Mouse (Mus musculus): Measurements from ENCODE around the gene Slc38a4. TPM values are rescaled to one million over a fixed set of nuclear protein-coding genes. Genes with fewer than 3 reads are reported as not detected.

Slc38a4 gene
- polyA plus RNA-seq, 1 experiment from 2014 or later, result 54.2 TPM

GRCm38 (mm10) chr15:96985618-96986017 lies 70.1 kb downstream of the Slc38a4 start:
- Histone ChIP-seq H3K9me3 (no peaks in the 10 kb centered on the region), H3K27me3 (replicated peaks) (no peaks in the 10 kb centered on the region), H3K9ac (no peak overlapping the region), H3K4me1 (peaks cover 6% of the 10 kb centered on the region; the same call in 1 of the 2 replicates), H3K4me2 (no peak overlapping the region), H3K36me3 (no peaks in the 10 kb centered on the region), H3K4me3 (replicated peaks) (no peak overlapping the region), H3K27ac (no peak overlapping the region)
- WGBS, result 71% methylated on average over 8 of the region's 8 CpGs
- no peak for ATAC-seq (ENCODE audit: insufficient read depth, low FRiP score, low read depth)

- H3K4me1 ChIP-seq, result peaks cover 6% of the 10 kb centered on the region; the same call in 1 of the 2 replicates
- H3K27me3 ChIP-seq (replicated peaks), result no peaks in the 10 kb centered on the region
- no peak overlapping the region for H3K9ac ChIP-seq
- ATAC-seq (ENCODE audit: insufficient read depth, low FRiP score, low read depth), result no peak; the same call in 1 of the 2 replicates
- peak overlapping the region; percentile 3; the same call in 1 of the 2 replicates for H3K4me2 ChIP-seq
- no peak overlapping the region for H3K4me3 ChIP-seq (replicated peaks)
- peak overlapping the region; percentile 74 for H3K27ac ChIP-seq
- no peaks in the 10 kb centered on the region for H3K9me3 ChIP-seq
- H3K36me3 ChIP-seq, result no peaks in the 10 kb centered on the region
- 50% methylated on average over 13 of the region's 13 CpGs for WGBS
Observed at GRCm38 (mm10) chr15:96983581-96984330, 72.0 kb downstream of the Slc38a4 start.

- Histone ChIP-seq H3K27ac (no peak overlapping the region), H3K36me3 (no peaks in the 10 kb centered on the region), H3K9me3 (no peaks in the 10 kb centered on the region), H3K9ac (no peak overlapping the region), H3K4me1 (no peaks in the 10 kb centered on the region), H3K27me3 (replicated peaks) (no peaks in the 10 kb centered on the region), H3K4me3 (replicated peaks) (no peak overlapping the region), H3K4me2 (no peak overlapping the region)
- ATAC-seq (ENCODE audit: insufficient read depth, low FRiP score, low read depth), result no peak
- WGBS, result 60% methylated on average over 9 of the region's 9 CpGs
Observed at GRCm38 (mm10) chr15:96975125-96975524, 80.6 kb downstream of the Slc38a4 start.

- H3K4me3 ChIP-seq (replicated peaks), result no peak overlapping the region
- no peak overlapping the region for H3K4me2 ChIP-seq
- H3K27ac ChIP-seq, result no peak overlapping the region
- H3K27me3 ChIP-seq (replicated peaks), result no peaks in the 10 kb centered on the region
- no peaks in the 10 kb centered on the region for H3K36me3 ChIP-seq
- ATAC-seq (ENCODE audit: insufficient read depth, low FRiP score, low read depth), result no peak
- H3K4me1 ChIP-seq, result no peaks in the 10 kb centered on the region
- H3K9ac ChIP-seq, result no peak overlapping the region
- WGBS, result 88% methylated on average over 5 of the region's 5 CpGs
- no peaks in the 10 kb centered on the region for H3K9me3 ChIP-seq
Observed at GRCm38 (mm10) chr15:96974131-96974530, 81.6 kb downstream of the Slc38a4 start.

- H3K4me3 ChIP-seq (replicated peaks), result no peak overlapping the region
- H3K36me3 ChIP-seq, result no peaks in the 10 kb centered on the region
- no peaks in the 10 kb centered on the region for H3K9me3 ChIP-seq
- H3K9ac ChIP-seq, result no peak overlapping the region
- no peak overlapping the region for H3K27ac ChIP-seq
- H3K4me1 ChIP-seq, result no peaks in the 10 kb centered on the region
- ATAC-seq (ENCODE audit: insufficient read depth, low FRiP score, low read depth), result no peak
- no peaks in the 10 kb centered on the region for H3K27me3 ChIP-seq (replicated peaks)
- WGBS, result 81% methylated on average over 4 of the region's 4 CpGs
- H3K4me2 ChIP-seq, result no peak overlapping the region
Observed at GRCm38 (mm10) chr15:96973370-96973769, 82.4 kb downstream of the Slc38a4 start.

GRCm38 (mm10) chr15:96972706-96973274 lies 83.0 kb downstream of the Slc38a4 start:
- ATAC-seq (ENCODE audit: insufficient read depth, low FRiP score, low read depth), result no peak
- Histone ChIP-seq H3K27me3 (replicated peaks) (no peaks in the 10 kb centered on the region), H3K27ac (no peak overlapping the region), H3K4me1 (no peaks in the 10 kb centered on the region), H3K4me3 (replicated peaks) (no peak overlapping the region), H3K9ac (no peak overlapping the region), H3K4me2 (no peak overlapping the region), H3K9me3 (no peaks in the 10 kb centered on the region), H3K36me3 (no peaks in the 10 kb centered on the region)
- WGBS, result 44% methylated on average over 3 of the region's 3 CpGs

- Histone ChIP-seq H3K4me3 (replicated peaks) (no peak overlapping the region), H3K27me3 (replicated peaks) (no peaks in the 10 kb centered on the region), H3K4me1 (no peaks in the 10 kb centered on the region), H3K9ac (no peak overlapping the region), H3K4me2 (no peak overlapping the region), H3K36me3 (no peaks in the 10 kb centered on the region), H3K27ac (no peak overlapping the region), H3K9me3 (no peaks in the 10 kb centered on the region)
- ATAC-seq (ENCODE audit: insufficient read depth, low FRiP score, low read depth), result no peak
- 89% methylated on average over 9 of the region's 9 CpGs for WGBS
Observed at GRCm38 (mm10) chr15:96971906-96972305, 83.8 kb downstream of the Slc38a4 start.

- WGBS, result 61% methylated on average over 4 of the region's 4 CpGs
- Histone ChIP-seq H3K9me3 (no peaks in the 10 kb centered on the region), H3K27ac (no peak overlapping the region), H3K4me1 (no peaks in the 10 kb centered on the region), H3K36me3 (no peaks in the 10 kb centered on the region), H3K4me2 (no peak overlapping the region), H3K27me3 (replicated peaks) (no peaks in the 10 kb centered on the region), H3K9ac (no peak overlapping the region), H3K4me3 (replicated peaks) (no peak overlapping the region)
- ATAC-seq (ENCODE audit: insufficient read depth, low FRiP score, low read depth), result no peak
Observed at GRCm38 (mm10) chr15:96969792-96970191, 86.0 kb downstream of the Slc38a4 start.

- no peak overlapping the region for H3K4me3 ChIP-seq (replicated peaks)
- H3K9ac ChIP-seq, result no peak overlapping the region
- H3K9me3 ChIP-seq, result no peaks in the 10 kb centered on the region
- H3K36me3 ChIP-seq, result no peaks in the 10 kb centered on the region
- no peaks in the 10 kb centered on the region for H3K27me3 ChIP-seq (replicated peaks)
- no peak overlapping the region for H3K4me2 ChIP-seq
- 81% methylated on average over 11 of the region's 11 CpGs for WGBS
- H3K27ac ChIP-seq, result no peak overlapping the region
- H3K4me1 ChIP-seq, result no peaks in the 10 kb centered on the region
- no peak for ATAC-seq (ENCODE audit: insufficient read depth, low FRiP score, low read depth)
Observed at GRCm38 (mm10) chr15:96968741-96969140, 87.0 kb downstream of the Slc38a4 start.

GRCm38 (mm10) chr15:96966326-96966725 lies 89.4 kb downstream of the Slc38a4 start:
- Histone ChIP-seq H3K4me3 (replicated peaks) (no peak overlapping the region), H3K27me3 (replicated peaks) (no peaks in the 10 kb centered on the region), H3K9ac (no peak overlapping the region), H3K27ac (no peak overlapping the region), H3K9me3 (no peaks in the 10 kb centered on the region), H3K4me2 (no peak overlapping the region), H3K4me1 (no peaks in the 10 kb centered on the region), H3K36me3 (no peaks in the 10 kb centered on the region)
- ATAC-seq (ENCODE audit: insufficient read depth, low FRiP score, low read depth), result no peak
- WGBS, result 85% methylated on average over 3 of the region's 3 CpGs

GRCm38 (mm10) chr15:96963735-96964134 lies 92.0 kb downstream of the Slc38a4 start:
- H3K36me3 ChIP-seq, result no peaks in the 10 kb centered on the region
- no peak overlapping the region for H3K4me2 ChIP-seq
- H3K27me3 ChIP-seq (replicated peaks), result no peaks in the 10 kb centered on the region
- H3K9me3 ChIP-seq, result no peaks in the 10 kb centered on the region
- H3K4me3 ChIP-seq (replicated peaks), result no peak overlapping the region
- no peak for ATAC-seq (ENCODE audit: insufficient read depth, low FRiP score, low read depth)
- H3K27ac ChIP-seq, result no peak overlapping the region
- H3K4me1 ChIP-seq, result no peaks in the 10 kb centered on the region
- no peak overlapping the region for H3K9ac ChIP-seq
- 54% methylated on average over 10 of the region's 10 CpGs for WGBS

- H3K9ac ChIP-seq, result no peak overlapping the region
- H3K36me3 ChIP-seq, result no peaks in the 10 kb centered on the region
- WGBS, result 82% methylated on average over 8 of the region's 8 CpGs
- H3K27me3 ChIP-seq (replicated peaks), result no peaks in the 10 kb centered on the region
- H3K4me3 ChIP-seq (replicated peaks), result no peak overlapping the region
- H3K4me2 ChIP-seq, result no peak overlapping the region
- H3K27ac ChIP-seq, result no peak overlapping the region
- ATAC-seq (ENCODE audit: insufficient read depth, low FRiP score, low read depth), result no peak
- no peaks in the 10 kb centered on the region for H3K9me3 ChIP-seq
- H3K4me1 ChIP-seq, result no peaks in the 10 kb centered on the region
Observed at GRCm38 (mm10) chr15:96963318-96963717, 92.4 kb downstream of the Slc38a4 start.

Data from stomach, embryonic 15.5 days (tissue).